Mouse (Mus musculus) cerebellum, postnatal 25 days (tissue): ENCODE data around the gene Dock4.
A peak's percentile ranks its signal among the peaks of the same experiment; 100 is the strongest.
"Not testable (repeated sequence)": the region's sequence is repeated elsewhere in the genome, so short reads cannot be mapped to it uniquely, and the experiment has no call there.

Experiments
- DNase-seq, 2 experiments: peaks; one replicate each; pipeline ENCODE4 v3.0.0; 2021; ENCODE audit warnings: mixed read lengths in 2 of 2

Dock4 gene

DNA sequence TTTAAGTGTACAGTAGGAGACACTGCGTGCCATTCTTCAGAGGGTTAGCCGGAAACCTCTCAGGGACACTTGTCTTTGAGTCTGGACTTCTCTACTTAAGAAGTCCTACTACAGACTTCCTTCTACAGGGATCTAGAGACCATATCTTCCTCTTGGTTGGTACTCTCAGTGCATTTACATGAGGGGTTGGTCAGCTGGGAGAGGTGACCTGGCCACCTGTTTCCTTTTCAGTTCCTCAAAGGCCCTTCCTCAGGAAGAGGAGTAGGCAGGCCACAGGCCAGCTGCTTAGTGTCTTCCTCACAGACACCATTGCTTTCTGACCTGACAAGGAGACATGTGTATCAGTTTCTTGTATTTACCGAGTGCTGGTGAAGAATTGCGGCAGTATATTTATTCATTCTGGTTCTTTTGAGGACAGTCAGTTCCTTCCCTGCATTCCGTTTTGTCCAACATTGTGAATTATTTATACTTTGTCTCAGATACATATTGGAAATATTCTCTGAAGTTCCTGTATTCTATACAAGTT, 380.2 kb downstream of the Dock4 start:
- DNase-seq, result no peak

DNA sequence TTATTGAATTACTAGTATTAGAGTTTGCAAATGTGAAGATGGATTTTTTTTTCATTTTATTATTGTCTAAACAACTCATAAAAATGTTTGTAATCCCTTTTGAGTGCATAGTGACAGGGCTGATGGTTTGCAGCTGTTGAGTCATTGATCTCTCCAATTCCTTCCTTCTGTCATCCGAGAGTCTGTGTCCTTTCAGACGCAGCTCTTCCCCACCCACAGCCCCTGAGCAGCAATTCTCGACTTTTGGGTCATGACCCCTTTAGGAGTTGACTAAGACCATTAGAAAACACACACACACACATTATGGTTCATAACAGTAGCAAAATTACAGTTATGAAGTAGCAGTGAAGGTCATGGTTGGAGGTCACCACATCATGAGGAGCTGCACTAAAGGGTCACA, 380.7 kb downstream of the Dock4 start:
- DNase-seq, result no peak

DNA sequence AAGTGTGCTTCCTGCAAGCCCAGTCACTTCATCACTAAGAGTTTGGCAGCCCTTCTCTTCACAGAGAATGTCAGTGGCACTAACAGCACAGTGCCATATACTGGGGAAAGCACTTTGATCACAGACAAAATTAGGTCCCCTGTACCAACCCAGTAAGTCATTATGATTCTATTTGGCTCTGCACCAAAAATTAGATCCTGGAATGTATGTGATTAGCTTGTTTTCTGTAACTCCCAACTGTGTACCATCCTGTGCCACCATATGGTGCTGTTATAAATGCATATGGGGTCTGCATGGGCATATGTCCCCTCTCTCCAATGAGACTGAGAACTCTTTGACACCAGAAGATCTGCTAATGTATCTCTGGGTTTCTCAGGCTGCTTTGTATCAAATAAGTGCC, 382.3 kb downstream of the Dock4 start:
- DNase-seq, result no peak

DNA sequence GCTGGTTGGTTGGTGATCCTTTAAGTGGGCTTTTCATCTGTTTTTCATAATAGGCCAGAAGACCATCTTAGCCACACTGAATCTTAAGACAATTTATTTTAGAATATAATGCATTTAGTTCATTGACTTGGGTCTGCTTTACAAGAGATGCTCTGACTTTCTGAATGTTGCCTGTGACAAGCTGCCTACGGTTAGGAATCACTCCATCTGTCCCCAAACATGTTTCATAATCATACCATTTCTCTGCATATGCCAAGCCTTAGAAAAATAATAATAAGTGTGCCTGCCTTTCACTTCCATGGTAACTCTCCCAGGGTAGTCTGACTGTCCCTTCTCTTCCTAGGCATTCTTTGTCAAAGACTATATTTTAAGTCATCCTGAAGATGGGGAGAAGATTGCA, 383.5 kb downstream of the Dock4 start:
- no peak for DNase-seq

DNA sequence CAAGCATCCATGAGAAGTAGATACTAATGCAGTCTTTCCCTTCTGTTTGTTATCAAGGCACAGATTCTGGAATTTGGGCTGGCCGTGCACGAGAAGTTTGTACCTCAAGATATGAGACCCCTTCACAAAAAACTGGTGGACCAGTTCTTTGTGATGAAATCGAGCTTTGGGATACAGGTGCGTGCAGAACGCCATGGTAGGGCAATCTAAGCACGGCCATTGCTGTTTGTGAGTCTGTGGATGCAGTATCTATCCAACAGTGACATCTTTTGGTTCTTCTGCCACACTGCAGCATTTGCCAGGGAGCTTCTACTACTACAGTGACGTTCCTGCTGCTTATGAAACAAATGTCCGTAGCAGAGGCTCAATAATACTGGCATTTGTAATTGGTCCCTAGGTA, 386.4 kb downstream of the Dock4 start:
- peak in 1 of 2 experiments; percentile 32 for DNase-seq

DNA sequence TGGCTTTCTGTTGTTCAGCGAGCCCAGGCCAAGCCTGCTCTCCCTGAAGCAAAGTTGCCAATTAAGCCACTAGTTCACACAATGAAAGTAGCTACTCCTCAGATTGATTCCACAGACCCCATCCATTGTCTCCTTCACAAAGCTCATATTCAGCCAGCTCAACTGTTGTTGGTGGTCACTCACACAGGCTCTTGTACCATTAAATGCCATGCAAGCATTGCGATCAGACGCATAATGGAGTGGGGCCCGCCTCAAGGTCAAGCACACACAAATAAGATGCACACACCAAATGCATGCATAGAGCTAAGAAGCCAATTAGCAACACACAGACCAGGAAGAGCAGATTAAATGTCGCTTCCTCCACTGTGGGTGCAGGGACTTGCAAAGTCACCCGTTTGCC, 391.2 kb downstream of the Dock4 start:
- DNase-seq, result no peak

DNA sequence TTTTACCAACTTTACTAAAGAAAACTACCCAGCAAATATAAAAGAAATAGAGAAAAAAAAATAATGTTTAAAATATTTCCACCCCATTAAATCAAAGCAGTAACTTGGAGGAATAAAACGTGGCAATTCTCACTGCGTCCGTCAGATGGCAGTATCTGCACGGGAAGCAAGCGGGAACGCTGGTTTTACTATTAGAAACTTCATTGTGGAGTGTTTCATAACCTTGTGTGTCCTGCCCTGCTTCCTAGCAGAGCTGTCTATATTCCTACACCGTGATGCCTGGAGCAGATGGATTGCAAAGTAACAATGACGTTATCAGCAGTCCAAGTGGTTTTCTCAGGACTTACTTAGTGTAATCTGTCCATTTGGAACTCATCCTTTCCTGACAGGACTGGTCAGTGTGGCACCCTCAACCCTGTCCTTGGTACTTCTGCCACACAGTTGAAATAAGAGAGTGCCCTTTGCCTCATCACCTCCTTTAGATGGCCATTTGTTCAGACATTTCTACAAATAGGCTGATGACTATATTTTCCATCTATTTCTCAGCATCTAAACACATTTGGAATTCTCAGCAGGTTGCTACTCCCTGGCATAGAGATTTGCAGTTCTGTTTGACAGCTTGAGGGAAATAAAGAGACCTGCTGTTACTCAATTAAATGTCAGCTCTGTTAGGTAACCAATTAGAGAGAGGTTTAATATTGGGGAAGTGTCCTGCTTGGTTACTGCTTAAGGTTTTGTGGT, 392.0 kb downstream of the Dock4 start:
- peak; percentile 78 to 86 for DNase-seq

DNA sequence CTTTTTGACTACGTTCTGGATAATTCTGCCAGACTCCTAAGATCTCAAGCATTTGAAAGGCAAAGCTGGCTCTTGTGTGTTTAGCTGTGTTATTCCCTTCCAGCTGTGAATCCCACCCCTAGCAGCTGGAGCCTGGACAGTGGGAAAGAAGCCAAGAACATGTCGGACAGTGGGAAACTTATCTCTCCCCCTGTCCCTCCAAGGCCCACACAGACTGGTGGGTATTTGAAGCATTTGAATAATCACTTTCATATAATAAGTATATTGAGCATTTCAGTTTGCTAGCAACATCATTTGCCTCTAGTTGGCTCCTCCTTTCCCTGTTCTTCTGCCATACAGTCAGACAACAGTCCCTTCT, 392.6 kb downstream of the Dock4 start:
- DNase-seq, result no peak

DNA sequence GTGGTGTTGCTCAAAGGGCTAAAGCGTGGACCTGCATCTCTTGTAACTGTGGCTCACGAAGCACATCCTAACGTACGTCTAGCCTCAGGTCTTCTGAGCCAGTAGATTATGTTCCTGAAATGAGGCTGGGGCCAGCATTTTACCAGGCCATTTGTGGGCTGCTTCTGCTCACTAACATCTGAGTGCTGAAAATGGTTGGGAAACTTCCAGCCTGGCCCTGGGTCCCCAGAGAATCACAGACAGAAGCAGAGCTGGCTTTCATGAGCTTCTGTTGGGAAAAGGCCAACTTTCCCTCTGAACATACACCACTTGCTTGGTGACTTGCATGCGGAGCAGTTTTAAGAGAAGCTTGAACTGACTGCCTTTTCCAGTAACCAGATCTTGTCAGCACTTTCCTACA, 393.2 kb downstream of the Dock4 start:
- no peak for DNase-seq

DNA sequence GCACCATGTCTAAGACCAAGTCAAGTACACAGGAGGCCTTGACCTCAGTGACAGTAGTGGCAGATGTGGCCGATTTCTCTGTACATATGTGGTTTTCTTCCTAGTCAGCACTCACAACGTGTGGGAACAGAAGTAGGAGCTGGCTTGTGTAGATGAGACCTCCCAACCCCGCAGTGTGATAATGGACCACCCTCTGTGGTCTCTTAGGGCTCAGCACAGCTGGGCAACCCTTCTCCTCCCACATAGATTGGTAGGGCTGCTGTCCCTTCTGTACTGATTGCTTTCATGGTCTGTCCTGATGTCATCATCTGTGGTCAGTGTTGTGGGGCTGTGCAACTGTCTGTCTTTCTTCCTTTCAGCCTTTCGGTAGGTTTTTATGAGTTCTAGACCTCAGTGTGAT, 394.1 kb downstream of the Dock4 start:
- no peak for DNase-seq

DNA sequence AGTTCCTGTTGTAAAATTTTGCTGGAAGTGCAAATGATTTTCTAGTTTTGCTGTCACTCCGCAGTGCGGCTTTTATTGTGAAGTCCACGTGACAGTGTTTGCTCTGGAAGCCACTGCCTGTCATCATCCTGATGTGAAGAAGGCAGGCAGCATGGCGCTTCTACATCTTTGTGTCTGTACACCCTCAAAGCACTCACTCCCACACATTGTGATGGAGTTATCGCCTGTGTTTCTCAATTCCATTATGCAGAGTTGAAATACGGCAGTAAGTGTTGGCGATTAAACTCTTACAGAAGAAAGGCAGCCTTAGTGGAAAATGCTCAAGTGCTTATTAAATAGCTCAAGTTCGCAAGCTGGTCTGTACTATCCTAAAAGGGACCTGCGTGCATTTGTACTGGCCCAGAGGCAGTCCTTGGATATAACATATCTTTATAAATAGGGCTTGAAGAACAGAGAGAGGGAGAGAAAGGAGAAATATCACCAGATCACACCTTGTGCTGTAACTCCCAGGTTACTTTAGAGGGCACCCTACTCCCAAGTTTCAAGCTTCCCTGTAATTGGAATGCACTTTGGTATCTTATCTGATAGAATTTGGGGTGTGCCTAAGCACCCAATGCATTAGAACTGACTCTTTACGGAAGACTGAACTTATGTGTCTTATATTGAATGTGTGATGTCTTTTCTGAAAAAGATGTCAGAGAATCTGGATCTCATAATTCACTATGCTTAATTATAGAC, 396.7 kb downstream of the Dock4 start:
- DNase-seq, result no peak

DNA sequence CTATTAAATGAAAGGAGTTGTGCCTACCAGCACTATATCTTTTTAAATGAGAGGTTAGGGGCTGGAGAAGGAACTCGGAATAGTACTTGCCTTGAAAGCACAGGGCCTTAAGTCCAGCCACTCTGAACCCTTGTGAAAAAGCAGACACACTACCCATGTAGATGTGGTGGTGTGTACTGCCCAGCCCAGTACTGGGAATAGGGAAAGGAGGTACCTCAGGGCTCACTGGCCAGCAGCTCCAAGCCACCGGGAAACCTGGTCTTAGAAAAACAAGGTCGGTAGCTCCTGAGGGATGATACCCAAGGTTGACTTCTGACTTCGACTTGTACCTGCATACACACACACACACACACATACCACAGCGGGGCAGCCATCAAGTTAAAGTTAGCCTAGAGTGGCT, 397.2 kb downstream of the Dock4 start:
- DNase-seq, result no peak

DNA sequence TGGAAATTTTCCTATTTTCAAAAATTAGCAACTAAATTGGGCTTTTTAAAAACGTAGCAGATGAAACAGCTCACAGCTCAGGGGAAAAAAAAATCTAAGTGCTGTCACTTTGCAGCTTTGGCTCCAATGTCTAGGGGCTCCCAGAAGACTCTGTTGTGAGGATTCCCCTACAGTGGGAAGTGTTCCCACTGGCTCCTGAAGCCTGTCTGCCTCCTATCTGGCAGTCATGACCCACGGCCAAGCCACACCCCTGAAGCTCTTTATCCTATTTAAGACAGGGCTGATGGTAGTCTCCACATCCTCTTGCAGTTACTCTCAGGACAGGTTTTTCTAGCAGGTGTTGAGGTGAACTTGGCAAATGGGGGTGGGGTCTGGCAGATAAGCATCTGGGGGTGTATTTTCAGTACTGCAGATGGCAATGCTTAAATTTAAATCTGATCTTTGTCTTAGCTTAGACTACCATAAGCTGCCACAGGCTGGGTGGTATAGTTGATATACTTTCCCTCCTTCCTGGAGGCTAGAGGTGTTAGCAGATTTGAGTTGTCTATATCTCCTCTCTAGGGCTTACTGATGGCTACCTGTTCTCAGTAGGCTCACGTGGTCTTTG, 397.8 kb downstream of the Dock4 start:
- no peak for DNase-seq

DNA sequence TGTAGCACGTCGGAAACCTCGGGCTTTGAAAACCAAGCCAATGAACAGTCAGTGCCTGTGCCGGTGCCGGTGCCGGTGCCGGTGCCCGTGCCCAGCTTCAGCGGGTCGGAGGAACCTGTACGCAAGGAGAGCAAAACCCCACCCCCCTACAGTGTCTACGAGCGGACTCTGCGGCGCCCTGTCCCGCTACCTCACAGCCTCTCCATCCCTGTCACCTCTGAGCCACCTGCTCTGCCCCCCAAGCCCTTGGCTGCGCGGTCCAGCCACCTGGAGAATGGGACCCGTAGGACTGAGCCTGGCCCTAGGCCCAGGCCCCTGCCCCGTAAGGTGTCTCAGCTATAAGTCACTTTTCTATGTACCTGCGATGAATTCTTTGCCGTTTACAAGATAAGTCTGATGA, 398.6 kb downstream of the Dock4 start:
- DNase-seq, result no peak

DNA sequence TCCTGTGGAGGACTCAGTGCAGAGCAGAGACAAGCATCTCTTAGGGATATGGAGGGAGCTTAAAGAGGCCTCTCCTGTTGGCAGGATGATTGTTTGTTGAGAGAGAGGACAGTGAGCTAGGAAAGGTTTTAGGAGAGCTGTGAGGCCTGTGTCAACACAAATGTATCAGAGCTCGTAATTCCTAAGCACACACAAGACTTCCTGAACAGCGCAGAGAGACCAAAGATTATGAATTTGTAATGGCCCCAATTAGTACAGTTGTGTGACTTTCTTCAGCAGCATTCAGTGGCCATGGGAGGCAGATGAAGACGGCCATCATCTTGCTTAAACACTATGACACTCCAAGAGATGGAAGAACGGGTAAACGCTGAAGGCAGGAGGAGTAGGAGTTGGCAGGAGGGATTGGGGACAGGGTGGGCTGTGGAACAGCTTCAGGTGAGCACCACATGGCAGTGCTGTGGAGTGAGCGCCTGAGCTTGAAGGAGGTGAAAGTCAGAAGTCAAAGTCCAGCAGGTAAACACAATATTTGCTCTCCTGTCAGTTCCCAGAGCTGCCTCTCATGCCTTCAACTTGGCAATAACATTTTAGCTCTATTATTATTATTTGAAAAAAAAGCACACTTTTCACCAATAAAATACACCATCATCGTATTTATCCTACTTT, 409.1 kb downstream of the Dock4 start:
- no peak for DNase-seq

DNA sequence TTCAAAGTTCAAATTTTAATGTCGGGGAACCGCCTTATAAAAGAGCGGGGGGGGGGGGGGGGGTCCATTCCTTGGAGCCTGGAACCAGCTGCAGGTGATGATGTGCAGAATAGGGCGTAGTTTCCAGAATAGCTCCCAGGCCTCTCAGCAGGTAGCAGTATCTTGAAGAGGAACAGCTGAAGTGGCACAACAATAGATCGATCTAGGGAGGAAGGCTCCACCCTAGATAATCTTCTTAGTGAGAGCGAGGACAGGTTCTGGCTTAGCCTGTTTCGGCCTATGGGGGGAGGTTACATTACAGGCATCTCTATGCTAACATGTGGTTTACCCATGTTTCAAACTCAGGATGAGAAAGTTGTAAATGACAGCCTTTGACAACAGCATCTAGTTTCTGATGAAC, 411.7 kb downstream of the Dock4 start:
- DNase-seq, result no peak

DNA sequence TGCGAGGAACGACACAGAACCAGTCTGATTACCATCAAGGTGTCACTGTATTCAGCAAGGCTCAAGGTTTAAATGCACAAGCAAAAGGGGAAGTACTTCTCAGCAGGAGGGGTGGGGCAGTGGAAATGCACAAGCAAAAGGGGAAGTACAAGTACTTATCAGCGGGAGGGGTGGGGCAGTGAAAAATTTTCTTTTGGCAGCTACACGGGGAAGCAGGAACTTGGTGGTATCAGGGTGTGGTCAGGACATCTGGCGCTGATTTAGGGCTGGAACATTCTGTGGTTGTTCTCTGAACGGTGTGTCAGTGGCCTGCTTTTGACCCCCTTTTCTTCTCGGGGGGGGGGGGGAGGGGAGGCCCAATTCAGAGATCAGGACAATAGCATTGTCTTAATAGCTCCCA, 413.0 kb downstream of the Dock4 start:
- not testable (repeated sequence) for DNase-seq

DNA sequence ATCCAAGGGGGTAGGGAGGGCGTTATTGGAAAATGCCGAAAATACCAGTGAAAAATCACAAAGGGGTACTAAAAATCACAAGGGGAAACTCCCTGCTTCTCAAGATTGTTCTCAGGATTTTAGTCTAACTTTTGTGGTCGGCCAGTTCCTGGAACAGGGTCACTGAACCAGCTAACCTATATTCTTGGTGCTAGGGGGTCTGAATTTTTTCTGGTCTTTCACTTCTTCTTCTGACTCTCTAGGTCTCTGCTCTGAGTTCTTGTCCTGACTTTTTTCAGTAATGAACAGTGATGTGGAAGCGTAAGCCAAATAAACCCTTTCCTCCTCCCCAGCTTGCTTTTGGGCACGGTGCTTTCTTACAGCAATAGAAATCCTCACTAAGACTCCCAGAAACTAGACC, 424.6 kb downstream of the Dock4 start:
- DNase-seq, result no peak

DNA sequence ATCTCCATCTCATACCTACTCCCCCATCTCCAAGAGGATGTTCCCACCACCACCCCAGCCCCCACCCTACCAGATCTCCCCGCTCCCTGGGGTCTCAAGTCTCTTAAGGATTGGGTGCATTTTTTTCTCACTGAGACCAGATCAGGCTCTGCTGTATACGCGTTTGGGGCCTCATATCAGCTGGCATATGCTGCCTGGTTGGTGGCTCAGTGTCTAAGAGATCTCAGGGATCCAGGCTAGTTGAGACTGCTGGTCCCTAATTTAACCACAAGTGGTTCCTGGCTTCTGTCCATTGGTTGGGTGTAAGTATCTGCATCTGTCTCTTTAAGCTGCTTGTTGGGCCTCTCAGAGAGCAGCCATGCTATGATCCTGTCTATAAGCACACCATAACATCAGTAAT, 427.0 kb downstream of the Dock4 start:
- no peak for DNase-seq

DNA sequence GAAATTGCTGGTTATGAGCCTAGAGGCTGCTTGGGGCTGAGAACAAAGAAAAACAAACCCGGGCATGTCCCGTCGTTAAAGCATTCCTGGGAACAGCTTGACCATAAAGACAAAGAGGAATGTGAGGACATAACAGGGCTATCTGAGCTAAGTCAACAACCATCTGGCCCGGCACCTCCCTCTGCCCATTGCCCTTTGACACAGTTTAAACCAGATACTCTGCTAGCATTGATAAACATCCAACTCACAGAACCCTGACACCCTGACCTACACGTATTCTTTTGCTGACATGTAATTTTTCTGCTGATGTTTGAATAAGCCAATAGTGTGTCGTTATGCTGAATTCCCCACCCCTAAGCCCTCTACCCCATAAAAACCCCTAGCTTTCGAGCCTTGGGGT, 427.5 kb downstream of the Dock4 start:
- DNase-seq, result not testable (repeated sequence)

DNA sequence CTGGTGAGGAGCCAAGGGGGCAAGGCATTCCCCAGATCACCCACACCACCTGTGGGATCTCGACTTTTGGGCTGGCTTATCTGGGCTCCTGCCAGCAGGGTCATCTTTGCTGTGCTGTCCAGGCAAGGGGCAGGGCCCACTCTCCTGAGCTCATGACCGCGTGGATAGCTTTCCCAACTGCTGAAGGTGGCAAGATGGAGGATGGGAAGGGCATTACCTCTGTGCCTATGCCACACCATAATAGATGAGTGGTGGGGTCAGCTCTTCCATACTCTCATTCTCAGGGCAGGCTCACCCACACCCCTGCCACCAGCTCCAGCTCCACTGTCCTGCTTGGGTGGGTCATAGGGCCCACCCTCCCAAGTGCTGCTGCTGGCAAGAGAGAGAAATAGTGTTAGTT, 439.2 kb downstream of the Dock4 start:
- no peak for DNase-seq

DNA sequence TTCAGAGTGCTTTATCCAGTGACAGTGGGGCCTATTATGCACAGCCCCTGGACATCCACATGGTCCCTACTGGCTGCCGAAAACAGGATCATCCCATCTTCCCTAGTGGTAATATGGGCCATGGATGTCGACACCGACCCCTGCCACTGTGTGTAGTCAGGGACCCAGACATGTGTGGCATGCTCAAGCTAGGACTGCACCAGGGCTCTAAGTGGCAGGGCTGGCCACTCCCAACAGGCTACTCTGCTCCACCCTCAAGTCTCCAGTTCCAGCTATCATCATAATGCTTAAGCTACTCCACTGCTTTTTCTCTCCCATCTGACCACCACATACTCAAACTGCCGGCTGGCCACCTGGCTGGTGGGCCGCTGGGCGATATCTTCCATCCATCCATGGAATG, 439.6 kb downstream of the Dock4 start:
- DNase-seq, result no peak

DNA sequence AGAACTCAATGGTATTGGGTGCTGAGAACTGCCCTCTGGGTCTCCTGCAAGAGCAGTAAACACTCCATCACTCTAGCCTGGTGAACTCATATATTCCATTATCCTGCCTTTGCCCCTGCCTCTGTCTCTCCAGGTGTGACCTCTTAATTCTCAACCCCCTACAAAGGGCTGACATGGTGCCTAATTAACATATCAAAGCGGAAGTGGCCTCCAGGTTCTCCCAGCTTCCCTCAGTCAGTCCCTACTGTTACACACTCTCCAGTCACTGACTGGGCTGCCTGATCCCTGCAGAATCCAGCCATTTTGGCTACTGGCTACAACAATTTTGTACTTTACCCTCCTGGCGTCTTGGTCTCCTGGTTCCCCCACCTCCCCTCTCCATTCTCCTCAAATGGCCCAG, 441.7 kb downstream of the Dock4 start:
- no peak for DNase-seq
